Mouse (Mus musculus): ENCODE data around the gene Srgn. TPM values are rescaled to one million over a fixed set of nuclear protein-coding genes. Genes with fewer than 3 reads are reported as not detected.

The Srgn gene
- 48.6 and 82.7 TPM in 2 replicates for polyA plus RNA-seq (2012; rRNA removed)

DNA sequence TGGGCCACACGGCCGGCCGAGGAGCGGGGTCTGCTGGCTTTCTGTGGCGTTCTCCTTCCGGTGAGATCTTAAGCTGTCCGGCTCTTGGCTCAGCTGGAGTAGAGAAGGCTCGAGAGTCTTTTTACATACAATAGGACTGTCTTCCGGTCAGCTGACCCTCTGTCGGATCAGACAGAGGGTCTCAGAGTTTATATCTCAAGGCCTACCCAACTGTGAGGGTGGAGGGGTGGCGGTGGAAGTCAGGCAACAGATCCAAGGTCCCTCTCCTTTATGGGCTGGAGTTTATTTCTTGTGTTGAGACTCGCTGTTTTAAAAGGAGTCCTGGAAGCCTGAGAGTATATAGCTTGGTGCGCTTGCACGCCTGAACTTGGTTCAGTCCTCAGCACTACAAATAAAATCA is at the start of gene Srgn:
Srgn (minus strand) TSS at position 101 of the 400 bp plus-strand sequence.
- TF ChIP-seq POLR2A (IDR thresholded peaks at IDR 0.05; ENCODE audit: borderline replicate concordance, extremely low read depth, low read depth, low read length): peak; percentile 38; the same call in 1 of the 2 replicates
- TF ChIP-seq CTCF (IDR thresholded peaks at IDR 0.05; ENCODE audit: insufficient read depth, low read length): no peak
- Histone ChIP-seq H3K4me1 (ENCODE audit: control insufficient read depth, insufficient read depth, low read length) (peaks cover 8% of the 10 kb centered on the region; the same call in 1 of the 2 replicates), H3K4me3 (replicated peaks; ENCODE audit: extremely low read depth, low read depth, low read length) (peak within 1 kb of the TSS; percentile 48)
- WGBS: 74% methylated on average over 14 of the region's 14 CpGs
- no peak for DNase-seq

DNA sequence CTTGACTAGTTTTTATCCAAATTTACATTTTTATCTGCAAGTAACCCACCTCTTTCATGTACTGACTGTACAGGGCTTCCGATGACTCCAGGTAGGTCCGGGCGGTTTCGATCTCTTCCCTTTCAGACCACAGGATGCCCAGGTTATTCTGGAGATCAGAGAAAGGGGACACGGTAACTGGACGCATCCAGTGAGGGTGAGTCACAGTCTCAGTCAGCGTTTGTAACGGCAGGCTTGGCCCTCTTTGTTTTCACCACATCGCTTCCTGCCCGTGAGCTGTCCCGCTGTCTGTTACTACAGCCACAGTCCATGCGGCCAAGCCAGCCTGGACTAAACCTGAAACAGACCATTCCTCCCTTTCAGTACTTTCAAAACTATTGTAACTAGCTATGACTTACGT is 47.8 kb upstream of the Srgn start:
- H3K4me1 ChIP-seq (ENCODE audit: control insufficient read depth, insufficient read depth, low read length): 0 out of 2 replicates have a peak, but pooled peaks cover 2% of the 10 kb centered on the region
- DNase-seq: no peak
- no peak overlapping the region for H3K4me3 ChIP-seq (replicated peaks; ENCODE audit: extremely low read depth, low read depth, low read length)
- WGBS: 86% methylated on average over 13 of the region's 13 CpGs
- TF ChIP-seq CTCF (IDR thresholded peaks at IDR 0.05; ENCODE audit: insufficient read depth, low read length) (no peak), POLR2A (IDR thresholded peaks at IDR 0.05; ENCODE audit: borderline replicate concordance, extremely low read depth, low read depth, low read length) (no peak)

DNA sequence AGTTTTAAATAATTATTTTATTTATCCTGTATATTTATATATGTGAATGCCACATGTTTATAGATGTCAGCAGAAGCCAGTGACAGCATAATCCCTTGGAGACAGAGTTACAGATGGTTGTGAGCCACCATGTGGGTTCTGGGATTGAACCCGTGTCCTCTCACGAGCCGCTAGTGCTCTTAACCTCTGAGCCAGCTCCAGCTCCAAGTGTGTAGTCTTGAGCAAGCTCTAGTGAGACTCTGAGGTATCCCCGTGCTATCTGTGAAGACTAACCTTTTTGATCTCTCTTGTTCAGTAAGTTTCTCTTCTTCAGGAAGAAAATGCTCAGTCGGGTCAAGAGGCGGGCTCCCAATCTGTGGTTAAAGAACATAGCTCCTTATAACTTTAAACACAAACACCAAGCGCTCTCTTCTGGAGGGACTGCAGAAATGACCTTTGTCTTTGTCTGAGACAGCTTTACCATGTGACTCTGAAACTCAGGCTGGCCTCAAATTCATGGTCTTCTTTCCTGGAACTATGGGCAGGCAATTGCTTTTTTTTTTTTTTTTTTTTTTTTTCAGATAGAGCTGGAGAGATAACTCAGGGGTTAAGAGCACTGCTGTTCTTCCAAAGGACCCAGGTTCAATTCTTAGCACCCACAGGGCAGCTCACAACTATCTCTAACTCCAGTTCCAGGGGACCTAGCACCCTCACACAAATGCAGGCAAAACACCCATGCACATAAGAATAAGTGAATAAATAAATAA is 43.0 kb upstream of the Srgn start:
- TF ChIP-seq CTCF (IDR thresholded peaks at IDR 0.05; ENCODE audit: insufficient read depth, low read length): no peak
- no peak for TF ChIP-seq POLR2A (IDR thresholded peaks at IDR 0.05; ENCODE audit: borderline replicate concordance, extremely low read depth, low read depth, low read length)
- Histone ChIP-seq H3K4me1 (ENCODE audit: control insufficient read depth, insufficient read depth, low read length) (no peaks in the 10 kb centered on the region), H3K4me3 (replicated peaks; ENCODE audit: extremely low read depth, low read depth, low read length) (no peak overlapping the region)
- WGBS: 81% methylated on average over 7 of the region's 7 CpGs
- DNase-seq: no peak

DNA sequence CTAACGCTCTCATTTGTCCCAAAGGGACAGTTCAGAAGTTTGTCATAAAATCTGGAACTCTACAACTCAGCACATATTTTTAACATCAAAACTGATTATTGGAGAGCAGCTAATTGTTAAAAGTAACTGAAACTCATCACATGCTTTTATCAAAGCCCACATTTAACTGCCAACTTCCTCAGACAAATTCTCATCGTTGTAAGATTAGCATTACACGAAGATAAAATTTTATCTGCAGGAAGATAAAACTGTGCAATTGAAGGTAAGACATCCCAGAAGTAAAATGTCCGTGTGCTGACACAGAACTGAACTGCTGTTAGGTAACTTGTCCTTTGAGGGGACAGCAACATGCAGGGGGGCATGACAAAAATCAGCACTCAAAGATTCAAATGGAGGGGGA is 41.6 kb upstream of the Srgn start:
- Histone ChIP-seq H3K4me3 (replicated peaks; ENCODE audit: extremely low read depth, low read depth, low read length) (no peak overlapping the region), H3K4me1 (ENCODE audit: control insufficient read depth, insufficient read depth, low read length) (no peaks in the 10 kb centered on the region)
- 78% methylated on average over 4 of the region's 4 CpGs for WGBS
- TF ChIP-seq CTCF (IDR thresholded peaks at IDR 0.05; ENCODE audit: insufficient read depth, low read length): no peak
- no peak for TF ChIP-seq POLR2A (IDR thresholded peaks at IDR 0.05; ENCODE audit: borderline replicate concordance, extremely low read depth, low read depth, low read length)
- no peak for DNase-seq

DNA sequence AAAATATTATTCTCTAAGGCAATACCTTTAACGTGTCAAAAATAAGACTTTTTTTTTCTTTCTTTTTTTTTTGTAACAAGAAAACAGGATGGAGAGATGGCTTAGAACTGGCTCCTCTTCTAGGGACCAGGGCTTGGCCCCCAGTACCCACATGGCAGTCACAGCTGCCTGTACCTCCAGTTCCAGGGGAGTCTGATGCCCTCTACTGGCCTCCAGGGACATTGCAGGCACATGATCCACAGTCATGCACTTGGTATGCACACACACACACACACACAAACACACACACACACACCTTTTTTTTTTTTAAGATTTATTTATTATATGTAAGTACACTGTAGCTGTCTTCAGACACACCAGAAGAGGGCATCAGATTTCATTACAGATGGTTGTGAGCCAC is 30.5 kb upstream of the Srgn start:
- TF ChIP-seq POLR2A (IDR thresholded peaks at IDR 0.05; ENCODE audit: borderline replicate concordance, extremely low read depth, low read depth, low read length) (no peak), CTCF (IDR thresholded peaks at IDR 0.05; ENCODE audit: insufficient read depth, low read length) (peak; percentile 65)
- Histone ChIP-seq H3K4me1 (ENCODE audit: control insufficient read depth, insufficient read depth, low read length) (no peaks in the 10 kb centered on the region), H3K4me3 (replicated peaks; ENCODE audit: extremely low read depth, low read depth, low read length) (no peak overlapping the region)
- 91% methylated on average over 1 of the region's 1 CpGs for WGBS
- DNase-seq: no peak

DNA sequence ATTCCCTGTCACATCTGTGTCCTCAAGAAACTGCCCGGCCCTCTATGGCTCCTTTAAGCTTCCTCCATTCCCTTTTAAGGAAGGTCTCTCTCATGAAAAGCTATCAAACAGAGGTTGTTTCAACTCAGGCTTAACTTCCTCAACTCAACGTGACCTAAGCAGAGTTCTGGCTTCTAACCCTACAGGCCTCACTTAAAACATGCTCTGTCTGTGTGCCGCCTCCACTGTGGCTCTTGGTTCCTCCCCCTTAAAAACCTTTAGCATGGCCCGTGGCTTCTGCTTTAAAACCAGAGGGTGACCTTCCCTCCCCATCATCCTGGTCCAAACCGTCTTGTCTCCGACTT is 29.3 kb upstream of the Srgn start:
- no peak for DNase-seq
- H3K4me1 ChIP-seq (ENCODE audit: control insufficient read depth, insufficient read depth, low read length): no peaks in the 10 kb centered on the region
- H3K4me3 ChIP-seq (replicated peaks; ENCODE audit: extremely low read depth, low read depth, low read length): no peak overlapping the region
- 75% methylated on average over 6 of the region's 6 CpGs for WGBS
- TF ChIP-seq CTCF (IDR thresholded peaks at IDR 0.05; ENCODE audit: insufficient read depth, low read length) (no peak), POLR2A (IDR thresholded peaks at IDR 0.05; ENCODE audit: borderline replicate concordance, extremely low read depth, low read depth, low read length) (no peak)

DNA sequence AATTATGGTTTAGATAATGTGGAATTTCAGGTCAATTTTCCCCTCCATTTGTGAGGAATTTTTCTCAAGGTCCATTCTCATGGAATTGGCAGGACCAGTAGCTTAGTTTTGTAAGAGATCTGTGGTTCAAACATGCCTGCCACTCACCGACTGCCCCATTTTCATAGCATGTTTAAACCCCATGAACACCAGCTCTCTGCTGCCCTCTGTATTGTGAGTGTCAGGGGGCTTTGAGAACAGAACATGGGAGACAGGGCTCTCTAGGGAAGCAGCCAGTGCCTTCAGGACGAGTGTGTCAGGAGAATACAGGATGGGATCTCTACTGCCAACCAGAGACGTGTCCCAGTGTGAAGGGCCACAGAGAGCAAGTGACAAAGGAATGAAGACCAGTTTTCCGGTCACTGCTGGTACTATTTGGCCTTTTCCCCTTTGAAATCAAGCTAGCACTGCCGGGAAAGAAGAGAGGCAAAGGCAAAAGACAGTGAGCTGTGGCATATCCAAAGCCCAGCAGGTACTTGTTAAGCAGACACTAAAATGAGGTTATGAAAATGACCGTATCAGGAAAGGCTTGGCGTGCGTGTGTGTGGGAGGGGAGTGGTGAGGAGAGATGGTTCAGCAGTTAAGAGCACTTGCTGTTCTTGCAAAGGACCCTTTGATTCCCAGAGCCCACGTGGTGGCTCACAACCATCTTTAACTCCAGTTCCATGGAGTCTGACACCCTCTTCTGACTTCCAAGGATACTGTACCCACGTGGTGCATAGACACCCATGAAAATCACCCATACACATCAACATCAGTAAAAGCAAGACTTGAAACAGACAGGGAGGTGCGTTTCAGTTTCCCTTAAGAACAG is 28.7 kb upstream of the Srgn start:
- H3K4me3 ChIP-seq (replicated peaks; ENCODE audit: extremely low read depth, low read depth, low read length): no peak overlapping the region
- WGBS: 58% methylated on average over 11 of the region's 11 CpGs
- TF ChIP-seq CTCF (IDR thresholded peaks at IDR 0.05; ENCODE audit: insufficient read depth, low read length) (no peak), POLR2A (IDR thresholded peaks at IDR 0.05; ENCODE audit: borderline replicate concordance, extremely low read depth, low read depth, low read length) (no peak)
- no peaks in the 10 kb centered on the region for H3K4me1 ChIP-seq (ENCODE audit: control insufficient read depth, insufficient read depth, low read length)
- no peak for DNase-seq

DNA sequence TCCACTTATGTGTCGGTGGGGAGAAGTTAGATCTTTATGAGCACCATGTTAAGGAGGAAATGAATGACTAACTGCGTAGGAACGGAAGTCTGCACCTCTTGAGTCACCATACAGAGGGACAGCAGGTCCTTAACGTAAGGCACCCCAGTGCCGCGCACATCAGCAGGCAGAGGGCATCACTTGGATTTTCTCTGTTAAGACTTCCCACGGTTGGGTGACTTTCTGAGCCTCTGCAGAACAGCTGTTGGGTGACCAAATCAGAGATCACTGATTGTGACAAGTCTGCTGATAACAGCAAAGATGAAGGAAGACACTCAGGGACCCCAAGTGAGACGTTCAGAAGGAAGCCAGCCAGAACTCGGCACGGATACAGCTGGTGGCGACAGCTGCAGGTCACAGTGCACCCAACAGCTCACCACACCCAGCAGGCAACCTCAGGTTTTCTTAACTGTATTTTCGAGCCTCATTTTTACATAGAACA is 26.4 kb upstream of the Srgn start:
- peaks cover 5% of the 10 kb centered on the region for H3K4me1 ChIP-seq (ENCODE audit: control insufficient read depth, insufficient read depth, low read length)
- H3K4me3 ChIP-seq (replicated peaks; ENCODE audit: extremely low read depth, low read depth, low read length): no peak overlapping the region
- no peak for DNase-seq
- 47% methylated on average over 12 of the region's 12 CpGs for WGBS
- TF ChIP-seq POLR2A (IDR thresholded peaks at IDR 0.05; ENCODE audit: borderline replicate concordance, extremely low read depth, low read depth, low read length) (no peak), CTCF (IDR thresholded peaks at IDR 0.05; ENCODE audit: insufficient read depth, low read length) (no peak)

DNA sequence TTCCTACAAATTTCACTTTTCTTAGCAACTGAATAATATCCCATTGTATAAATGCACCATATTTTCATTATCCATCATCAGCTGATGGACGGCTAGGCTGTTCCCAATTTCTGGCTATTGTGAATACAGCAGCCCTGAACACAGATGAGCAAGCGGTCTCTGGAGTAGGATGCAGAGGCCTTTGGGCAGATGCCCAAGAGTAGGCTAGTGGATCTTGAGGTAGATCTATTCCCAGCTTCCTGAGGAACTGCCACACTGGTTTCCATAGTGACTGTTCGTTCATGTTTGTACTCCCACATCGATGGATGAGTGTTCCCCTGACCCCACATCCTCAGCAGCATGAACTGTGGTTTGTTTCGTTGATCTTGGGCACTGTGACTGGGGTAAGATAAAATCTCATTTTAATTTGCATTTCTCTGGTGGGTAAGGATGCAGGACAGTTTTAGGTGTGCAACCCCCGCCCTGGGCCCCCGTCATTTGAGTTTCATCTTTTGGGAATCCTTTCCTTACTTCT is 23.6 kb upstream of the Srgn start:
- Histone ChIP-seq H3K4me3 (replicated peaks; ENCODE audit: extremely low read depth, low read depth, low read length) (no peak overlapping the region), H3K4me1 (ENCODE audit: control insufficient read depth, insufficient read depth, low read length) (peaks cover 9% of the 10 kb centered on the region)
- 62% methylated on average over 7 of the region's 7 CpGs for WGBS
- TF ChIP-seq CTCF (IDR thresholded peaks at IDR 0.05; ENCODE audit: insufficient read depth, low read length): no peak
- TF ChIP-seq POLR2A (IDR thresholded peaks at IDR 0.05; ENCODE audit: borderline replicate concordance, extremely low read depth, low read depth, low read length): no peak
- DNase-seq: no peak
